Mouse (Mus musculus) cortical plate, adult 2 months (tissue): ENCODE data around the gene Fgd6.

Source experiments
- CTCF ChIP-seq: fragments of 200-500 bp; IDR thresholded peaks from 2 replicates; pipeline ENCODE4 v1.5.1; 2011; ENCODE audit warnings: mild to moderate bottlenecking, control low read depth, low read length; ENCODE audit not compliant: insufficient read depth; ENCODE audit errors: extremely low read depth
- POLR2A ChIP-seq: fragments of 200-500 bp; IDR thresholded peaks from 2 replicates; pipeline ENCODE4 v1.6.1; 2011; ENCODE audit warnings: mild to moderate bottlenecking, low read length, control low read depth; ENCODE audit not compliant: insufficient read depth; ENCODE audit errors: extremely low read depth

DNA sequence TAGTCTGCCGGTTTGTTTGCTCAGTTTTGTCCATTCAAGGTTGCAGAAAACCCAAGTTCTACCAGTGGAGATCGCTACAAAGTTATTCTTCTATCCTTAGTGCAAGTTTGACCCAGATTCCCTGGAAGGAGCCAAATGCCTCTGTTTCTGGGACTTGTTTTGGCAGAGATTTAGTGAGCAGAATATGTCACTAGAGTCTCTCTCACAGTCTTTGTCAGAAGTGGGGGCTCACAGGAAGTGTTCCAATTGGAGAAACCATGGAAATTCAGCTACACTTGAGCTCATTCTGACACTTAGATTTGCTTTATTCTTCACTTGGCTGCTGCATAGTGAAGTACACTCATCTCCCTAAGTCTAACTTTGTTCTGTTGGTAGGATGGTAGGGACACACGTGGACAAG, 76.4 kb downstream of the Fgd6 start:
- TF ChIP-seq CTCF (no peak), POLR2A (no peak)
